Mouse (Mus musculus) embryonic facial prominence, embryonic 13.5 days (tissue): Measurements from ENCODE around the gene Fam122c. TPM values are rescaled to one million over a fixed set of nuclear protein-coding genes. Genes with fewer than 3 reads are reported as not detected.
"Not testable (repeated sequence)": the region's sequence is repeated elsewhere in the genome, so short reads cannot be mapped to it uniquely, and the experiment has no call there.

Source experiments
- ATAC-seq: fragments of 200-750 bp; cut with Nextera tagmentation; 2 replicates; pipeline ENCODE4 v1.8.0; 2017; ENCODE audit warnings: low read depth; ENCODE audit not compliant: insufficient number of reproducible peaks, insufficient read depth, low FRiP score, low TSS enrichment
- H3K27ac ChIP-seq: fragments of 300-500 bp; sonication (generic); 2 replicates; pipeline ENCODE4 v1.5.1; 2015; ENCODE audit warnings: moderate library complexity, mild to moderate bottlenecking, inconsistent platforms
- H3K27me3 ChIP-seq: fragments of 300-500 bp; sonication (generic); 2 replicates; pipeline ENCODE4 v1.6.1; 2015; ENCODE audit warnings: mild to moderate bottlenecking, inconsistent platforms
- H3K36me3 ChIP-seq: fragments of 300-500 bp; sonication (generic); 2 replicates; pipeline ENCODE4 v1.6.1; 2015; ENCODE audit warnings: mild to moderate bottlenecking, inconsistent platforms
- H3K4me1 ChIP-seq: fragments of 300-500 bp; sonication (generic); 2 replicates; pipeline ENCODE4 v1.6.1; 2015; ENCODE audit warnings: inconsistent platforms
- H3K4me2 ChIP-seq: fragments of 300-500 bp; sonication (generic); 2 replicates; pipeline ENCODE4 v1.6.1; 2015; ENCODE audit warnings: moderate library complexity, mild to moderate bottlenecking, inconsistent platforms
- H3K4me3 ChIP-seq: fragments of 300-500 bp; sonication (generic); 2 replicates; pipeline ENCODE4 v1.5.1; 2015; ENCODE audit warnings: mild to moderate bottlenecking, inconsistent platforms
- H3K9ac ChIP-seq: fragments of 300-500 bp; sonication (generic); 2 replicates; pipeline ENCODE4 v1.6.1; 2015; ENCODE audit warnings: mild to moderate bottlenecking, inconsistent platforms
- H3K9me3 ChIP-seq: fragments of 300-500 bp; sonication (generic); 2 replicates; pipeline ENCODE4 v1.6.1; 2016; ENCODE audit warnings: inconsistent platforms
- WGBS: fragments of 180-500 bp; shearing (Covaris S2); methylation state at CpG from one replicate; pipeline ENCODE4 v1.1.7; 2015; ENCODE audit warnings: mixed read lengths; 5-methylcytosine and 5-hydroxymethylcytosine counted together
- polyA plus RNA-seq: library from polyadenylated mRNA; unstranded; fragments of >200 nt; fragmentation: Nextera tagmentation; extraction: Ambion mirVana; gene quantifications from 2 replicates; pipeline ENCODE4 v1.2.1, GENCODE M21; 2015

Fam122c gene
- polyA plus RNA-seq, 1 experiment from 2014 or later, result not detected

GRCm38 (mm10) chrX:53271628-53272027 is 1.6 kb upstream of the Fam122c start:
- 71% methylated on average over 3 of the region's 3 CpGs for WGBS
- H3K4me3 ChIP-seq, H3K4me1 ChIP-seq, H3K27me3 ChIP-seq, H3K9ac ChIP-seq, H3K9me3 ChIP-seq, ATAC-seq, H3K27ac ChIP-seq, H3K36me3 ChIP-seq, H3K4me2 ChIP-seq: not testable (repeated sequence)

- H3K27ac ChIP-seq, result no peak overlapping the region
- H3K36me3 ChIP-seq, result no peaks in the 10 kb centered on the region
- H3K27me3 ChIP-seq, result no peaks in the 10 kb centered on the region; the same call in 1 of the 2 replicates
- WGBS, result 68% methylated on average over 5 of the region's 5 CpGs
- ATAC-seq, result no peak
- no peaks in the 10 kb centered on the region for H3K9me3 ChIP-seq
- H3K4me1 ChIP-seq, result no peaks in the 10 kb centered on the region
- H3K4me2 ChIP-seq, result no peak overlapping the region
- H3K9ac ChIP-seq, result no peak overlapping the region
- no peak overlapping the region for H3K4me3 ChIP-seq
Observed at GRCm38 (mm10) chrX:53287924-53288323, 14.7 kb downstream of the Fam122c start.

- Histone ChIP-seq H3K9ac (no peak overlapping the region), H3K27me3 (no peaks in the 10 kb centered on the region), H3K27ac (no peak overlapping the region), H3K4me1 (0 out of 2 replicates have a peak, but pooled peaks cover 4% of the 10 kb centered on the region), H3K4me3 (no peak overlapping the region), H3K9me3 (no peaks in the 10 kb centered on the region), H3K4me2 (no peak overlapping the region), H3K36me3 (no peaks in the 10 kb centered on the region)
- 64% methylated on average over 2 of the region's 2 CpGs for WGBS
- ATAC-seq, result no peak
Observed at GRCm38 (mm10) chrX:53320564-53320963, 47.3 kb downstream of the Fam122c start.

GRCm38 (mm10) chrX:53321111-53321510 is 47.9 kb downstream of the Fam122c start:
- H3K27me3 ChIP-seq, result no peaks in the 10 kb centered on the region
- H3K4me2 ChIP-seq, result no peak overlapping the region
- no peaks in the 10 kb centered on the region for H3K36me3 ChIP-seq
- H3K4me1 ChIP-seq, result 0 out of 2 replicates have a peak, but pooled peaks cover 4% of the 10 kb centered on the region
- no peak for ATAC-seq
- H3K9me3 ChIP-seq, result no peaks in the 10 kb centered on the region
- no peak overlapping the region for H3K9ac ChIP-seq
- no peak overlapping the region for H3K27ac ChIP-seq
- 65% methylated on average over 4 of the region's 4 CpGs for whole genome bisulfite sequencing
- H3K4me3 ChIP-seq, result no peak overlapping the region

GRCm38 (mm10) chrX:53330396-53330795 is 57.2 kb downstream of the Fam122c start:
- Histone ChIP-seq H3K4me2 (no peak overlapping the region), H3K4me1 (no peaks in the 10 kb centered on the region), H3K27me3 (no peaks in the 10 kb centered on the region), H3K9ac (no peak overlapping the region), H3K27ac (no peak overlapping the region), H3K4me3 (no peak overlapping the region), H3K36me3 (no peaks in the 10 kb centered on the region), H3K9me3 (no peaks in the 10 kb centered on the region)
- ATAC-seq, result no peak
- 86% methylated on average over 4 of the region's 4 CpGs for WGBS

- H3K9me3 ChIP-seq, result no peaks in the 10 kb centered on the region
- no peak overlapping the region for H3K4me3 ChIP-seq
- H3K27me3 ChIP-seq, result no peaks in the 10 kb centered on the region
Observed at GRCm38 (mm10) chrX:53337355-53337754, 64.1 kb downstream of the Fam122c start.

GRCm38 (mm10) chrX:53341531-53341930 is 68.3 kb downstream of the Fam122c start:
- no peaks in the 10 kb centered on the region for H3K27me3 ChIP-seq
- no peak overlapping the region for H3K27ac ChIP-seq
- no peaks in the 10 kb centered on the region for H3K4me1 ChIP-seq
- no peak overlapping the region for H3K9ac ChIP-seq
- no peak overlapping the region for H3K4me2 ChIP-seq
- WGBS, result 72% methylated on average over 2 of the region's 2 CpGs
- H3K4me3 ChIP-seq, result no peak overlapping the region
- no peaks in the 10 kb centered on the region for H3K36me3 ChIP-seq
- no peaks in the 10 kb centered on the region for H3K9me3 ChIP-seq
- ATAC-seq, result no peak

More at GRCm38 (mm10) chrX:53337355-53337754, 64.1 kb downstream of the Fam122c start:
- Histone ChIP-seq H3K4me2 (no peak overlapping the region), H3K9ac (no peak overlapping the region), H3K4me1 (no peaks in the 10 kb centered on the region), H3K27ac (no peak overlapping the region), H3K36me3 (no peaks in the 10 kb centered on the region)
- no peak for ATAC-seq

- H3K4me2 ChIP-seq, result no peak overlapping the region
Observed at GRCm38 (mm10) chrX:53348374-53348773, 75.2 kb downstream of the Fam122c start.

GRCm38 (mm10) chrX:53364668-53365383 is 91.6 kb downstream of the Fam122c start:
- no peaks in the 10 kb centered on the region for H3K4me1 ChIP-seq
- H3K27ac ChIP-seq, result no peak overlapping the region
- no peaks in the 10 kb centered on the region for H3K27me3 ChIP-seq
- no peak overlapping the region for H3K4me3 ChIP-seq
- WGBS, result 82% methylated on average over 7 of the region's 7 CpGs
- H3K36me3 ChIP-seq, result no peaks in the 10 kb centered on the region
- ATAC-seq, result no peak
- no peak overlapping the region for H3K9ac ChIP-seq
- H3K9me3 ChIP-seq, result no peaks in the 10 kb centered on the region
- no peak overlapping the region for H3K4me2 ChIP-seq

More at GRCm38 (mm10) chrX:53348374-53348773, 75.2 kb downstream of the Fam122c start:
- no peak overlapping the region for H3K9ac ChIP-seq
- H3K27ac ChIP-seq, result no peak overlapping the region
- no peak overlapping the region for H3K4me3 ChIP-seq
- H3K4me1 ChIP-seq, result no peaks in the 10 kb centered on the region
- whole genome bisulfite sequencing, result 88% methylated on average over 4 of the region's 4 CpGs
- ATAC-seq, result no peak
- H3K27me3 ChIP-seq, result no peaks in the 10 kb centered on the region
- peaks cover 14% of the 10 kb centered on the region; the same call in 1 of the 2 replicates for H3K36me3 ChIP-seq
- H3K9me3 ChIP-seq, result no peaks in the 10 kb centered on the region

- peak; percentile 75; the same call in 1 of the 2 replicates for ATAC-seq
- Histone ChIP-seq H3K27ac (peak overlapping the region; percentile 77), H3K9me3 (no peaks in the 10 kb centered on the region), H3K27me3 (no peaks in the 10 kb centered on the region), H3K4me2 (peak overlapping the region; percentile 58), H3K9ac (peak overlapping the region; percentile 81), H3K4me1 (no peaks in the 10 kb centered on the region), H3K4me3 (peak overlapping the region; percentile 59), H3K36me3 (no peaks in the 10 kb centered on the region)
- WGBS, result 26% methylated on average over 25 of the region's 25 CpGs
Observed at GRCm38 (mm10) chrX:53369534-53370365, 96.5 kb downstream of the Fam122c start.

- peak; percentile 96 for ATAC-seq
- H3K9ac ChIP-seq, result peak within 1 kb of the TSS; percentile 81
- WGBS, result 20% methylated on average over 15 of the region's 15 CpGs
- peak within 1 kb of the TSS; percentile 58 for H3K4me2 ChIP-seq
- H3K36me3 ChIP-seq, result no peaks in the 10 kb centered on the region
- H3K27me3 ChIP-seq, result no peaks in the 10 kb centered on the region
- H3K4me1 ChIP-seq, result no peaks in the 10 kb centered on the region
- H3K9me3 ChIP-seq, result no peaks in the 10 kb centered on the region
- peak within 1 kb of the TSS; percentile 59 for H3K4me3 ChIP-seq
- peak within 1 kb of the TSS; percentile 77 for H3K27ac ChIP-seq
Observed at GRCm38 (mm10) chrX:53370366-53370740, 97.1 kb downstream of the Fam122c start, which contains the start of gene Mospd1. Gene Mospd1 (minus strand): TSS chrX:53370502.
